Mouse (Mus musculus) splenic B cell, adult 2 months (primary cell): ENCODE results near the gene Sdhb.
A peak's percentile ranks its signal among the peaks of the same experiment; 100 is the strongest.

ENCODE experiments used
- DNase-seq: peaks from one replicate; pipeline ENCODE4 v3.0.0-alpha.2; 2011; ENCODE audit warnings: low read depth, low spot score
- H3K27me3 ChIP-seq: 2 replicates; pipeline ENCODE4 v1.6.1; 2012; ENCODE audit warnings: mild to moderate bottlenecking, low read length, moderate library complexity, mixed read lengths; ENCODE audit not compliant: control insufficient read depth, poor library complexity, insufficient read depth, severe bottlenecking
- H3K36me3 ChIP-seq: 2 replicates; pipeline ENCODE4 v1.6.1; 2012; ENCODE audit warnings: mild to moderate bottlenecking, low read length, moderate library complexity, mixed read lengths; ENCODE audit not compliant: control insufficient read depth, poor library complexity, insufficient read depth, severe bottlenecking

Gene Sdhb

GRCm38 (mm10) chr4:140944356-140944755 lies 16.6 kb upstream of the Sdhb start:
- H3K36me3 ChIP-seq: no peaks in the 10 kb centered on the region
- no peaks in the 10 kb centered on the region for H3K27me3 ChIP-seq
- DNase-seq: peak; percentile 81

GRCm38 (mm10) chr4:140944961-140945442 lies 16.0 kb upstream of the Sdhb start:
- H3K27me3 ChIP-seq: no peaks in the 10 kb centered on the region
- peak; percentile 62 for DNase-seq
- H3K36me3 ChIP-seq: no peaks in the 10 kb centered on the region

GRCm38 (mm10) chr4:140945571-140945970 lies 15.4 kb upstream of the Sdhb start:
- no peaks in the 10 kb centered on the region for H3K36me3 ChIP-seq
- H3K27me3 ChIP-seq: no peaks in the 10 kb centered on the region
- no peak for DNase-seq

GRCm38 (mm10) chr4:140946048-140946447 lies 15.0 kb upstream of the Sdhb start:
- Histone ChIP-seq H3K27me3 (no peaks in the 10 kb centered on the region), H3K36me3 (no peaks in the 10 kb centered on the region)
- no peak for DNase-seq

- Histone ChIP-seq H3K36me3 (no peaks in the 10 kb centered on the region), H3K27me3 (no peaks in the 10 kb centered on the region)
- DNase-seq: no peak
These were observed 14.3 kb upstream of the Sdhb start for GRCm38 (mm10) chr4:140946580-140947205.

GRCm38 (mm10) chr4:140947487-140948440 lies 13.2 kb upstream of the Sdhb start:
- H3K27me3 ChIP-seq: no peaks in the 10 kb centered on the region
- DNase-seq: peak; percentile 67
- no peaks in the 10 kb centered on the region for H3K36me3 ChIP-seq

- no peaks in the 10 kb centered on the region for H3K27me3 ChIP-seq
- DNase-seq: no peak
- H3K36me3 ChIP-seq: no peaks in the 10 kb centered on the region
These were observed 12.5 kb upstream of the Sdhb start for GRCm38 (mm10) chr4:140948481-140948880.

GRCm38 (mm10) chr4:140949052-140949451 lies 12.0 kb upstream of the Sdhb start:
- H3K27me3 ChIP-seq: no peaks in the 10 kb centered on the region
- DNase-seq: peak; percentile 49
- no peaks in the 10 kb centered on the region for H3K36me3 ChIP-seq

- no peak for DNase-seq
- no peaks in the 10 kb centered on the region for H3K36me3 ChIP-seq
These were observed 11.4 kb upstream of the Sdhb start for GRCm38 (mm10) chr4:140949616-140950015.

GRCm38 (mm10) chr4:140950574-140950973 lies 10.4 kb upstream of the Sdhb start:
- DNase-seq: no peak
- H3K36me3 ChIP-seq: no peaks in the 10 kb centered on the region
- no peaks in the 10 kb centered on the region for H3K27me3 ChIP-seq

More at GRCm38 (mm10) chr4:140949616-140950015, 11.4 kb upstream of the Sdhb start:
- H3K27me3 ChIP-seq: no peaks in the 10 kb centered on the region

GRCm38 (mm10) chr4:140951861-140952641 lies 9.0 kb upstream of the Sdhb start:
- DNase-seq: peak; percentile 71
- H3K36me3 ChIP-seq: no peaks in the 10 kb centered on the region
- H3K27me3 ChIP-seq: no peaks in the 10 kb centered on the region

GRCm38 (mm10) chr4:140957131-140957702 lies 3.8 kb upstream of the Sdhb start:
- Histone ChIP-seq H3K36me3 (no peaks in the 10 kb centered on the region), H3K27me3 (no peaks in the 10 kb centered on the region)
- no peak for DNase-seq

GRCm38 (mm10) chr4:140957725-140958124 lies 3.3 kb upstream of the Sdhb start:
- DNase-seq: peak; percentile 86
- Histone ChIP-seq H3K27me3 (no peaks in the 10 kb centered on the region), H3K36me3 (no peaks in the 10 kb centered on the region)

GRCm38 (mm10) chr4:140958319-140958718 lies 2.7 kb upstream of the Sdhb start:
- Histone ChIP-seq H3K27me3 (no peaks in the 10 kb centered on the region), H3K36me3 (no peaks in the 10 kb centered on the region)
- DNase-seq: no peak
